Mouse (Mus musculus) CH12.LX (cell line): ENCODE results near the gene Atp4a. TPM values are rescaled to one million over a fixed set of nuclear protein-coding genes. Genes with fewer than 3 reads are reported as not detected.
A peak's percentile ranks its signal among the peaks of the same experiment; 100 is the strongest.

Source experiments
- DNase-seq: peaks from one replicate; pipeline ENCODE4 v3.0.0-alpha.2; 2013; ENCODE audit errors: extremely low read depth
- H3K27ac ChIP-seq: 2 replicates; pipeline ENCODE4 v1.5.1; 2012; ENCODE audit warnings: low read depth, mild to moderate bottlenecking, control low read depth, moderate library complexity; ENCODE audit not compliant: insufficient read depth
- H3K27me3 ChIP-seq: replicated peaks from 2 replicates; pipeline ENCODE3; 2012; ENCODE audit warnings: inconsistent platforms
- H3K36me3 ChIP-seq, 2 experiments: replicated peaks in 1 of 2; 2 replicates each; pipeline versions ENCODE3 to v1.6.1; 2012; ENCODE audit warnings: inconsistent platforms in 1 of 2, low read length in 1 of 2, mild to moderate bottlenecking in 1 of 2, mixed read lengths in 1 of 2, moderate library complexity in 1 of 2; ENCODE audit not compliant: control insufficient read depth in 1 of 2, insufficient read depth in 1 of 2
- H3K4me1 ChIP-seq, 2 experiments: 2 replicates each; pipeline ENCODE4 v1.6.1; 2012; ENCODE audit warnings: inconsistent platforms in 1 of 2, moderate library complexity in 1 of 2; ENCODE audit not compliant: insufficient read depth in 2 of 2, control insufficient read depth in 1 of 2
- H3K4me2 ChIP-seq: 2 replicates; pipeline ENCODE4 v1.6.1; 2012; ENCODE audit warnings: low read depth, mild to moderate bottlenecking, control low read depth; ENCODE audit not compliant: poor library complexity, insufficient read depth, severe bottlenecking
- H3K4me3 ChIP-seq, 3 experiments: fragments of 150-350 bp in 1 of 3; sonication (generic) in 1 of 3; replicated peaks in 1 of 3; 2 replicates each; pipeline versions ENCODE3 to v1.5.1; 2011 to 2012; ENCODE audit warnings: low read depth in 2 of 3, low read length in 2 of 3, mild to moderate bottlenecking in 2 of 3, moderate library complexity in 2 of 3, control low read depth in 1 of 3, improper control_type of control experiment in 1 of 3, inconsistent platforms in 1 of 3, mixed read lengths in 1 of 3; ENCODE audit not compliant: poor library complexity in 1 of 3
- H3K79me2 ChIP-seq: replicated peaks from 2 replicates; pipeline ENCODE4 v1.6.1; 2012; ENCODE audit warnings: mild to moderate bottlenecking, moderate library complexity; ENCODE audit not compliant: control insufficient read depth, poor library complexity, insufficient read depth, severe bottlenecking; ENCODE audit errors: extremely low read depth
- H3K9ac ChIP-seq: 2 replicates; pipeline ENCODE4 v1.6.1; 2012; ENCODE audit warnings: low read depth, mild to moderate bottlenecking, control low read depth, moderate library complexity; ENCODE audit not compliant: insufficient read depth
- H3K9me3 ChIP-seq: replicated peaks from 2 replicates; pipeline ENCODE3; 2012; ENCODE audit warnings: low read length, inconsistent platforms, mixed read lengths
- BHLHE40 ChIP-seq: IDR thresholded peaks from 2 replicates; pipeline ENCODE4 v1.6.1; 2011; ENCODE audit warnings: mild to moderate bottlenecking, low read depth, low read length, improper control_type of control experiment
- CHD1 ChIP-seq: IDR thresholded peaks from 2 replicates; pipeline ENCODE4 v1.6.1; 2012; ENCODE audit warnings: low read depth, low read length, improper control_type of control experiment, inconsistent platforms
- CHD2 ChIP-seq: IDR thresholded peaks from 2 replicates; pipeline ENCODE4 v1.6.1; 2011; ENCODE audit warnings: low read length, improper control_type of control experiment
- E2F4 ChIP-seq: IDR thresholded peaks from 2 replicates; pipeline ENCODE4 v1.6.1; 2011; ENCODE audit warnings: low read depth, low read length, improper control_type of control experiment; ENCODE audit not compliant: insufficient replicate concordance
- ELF1 ChIP-seq: IDR thresholded peaks from 2 replicates; pipeline ENCODE4 v1.6.1; 2014; ENCODE audit warnings: low read depth, mild to moderate bottlenecking, inconsistent platforms, low read length, improper control_type of control experiment
- EP300 ChIP-seq: IDR thresholded peaks from 2 replicates; pipeline ENCODE4 v1.6.1; 2011; ENCODE audit warnings: low read length, improper control_type of control experiment
- ETS1 ChIP-seq: conservative IDR thresholded peaks from 2 replicates; pipeline ENCODE4 v1.6.1; 2012; ENCODE audit warnings: low read depth, mild to moderate bottlenecking, inconsistent platforms, low read length, improper control_type of control experiment, moderate library complexity
- HCFC1 ChIP-seq: IDR thresholded peaks from 2 replicates; pipeline ENCODE4 v1.6.1; 2012; ENCODE audit warnings: low read depth, mild to moderate bottlenecking, inconsistent platforms, low read length, improper control_type of control experiment
- IRF4 ChIP-seq: IDR thresholded peaks from 2 replicates; pipeline ENCODE4 v1.6.1; 2014; ENCODE audit warnings: low read depth, mild to moderate bottlenecking, inconsistent platforms, low read length, improper control_type of control experiment
- JUN ChIP-seq: IDR thresholded peaks from 2 replicates; pipeline ENCODE4 v1.6.1; 2011; ENCODE audit warnings: low read depth, mild to moderate bottlenecking, low read length, improper control_type of control experiment, moderate library complexity; ENCODE audit not compliant: insufficient read depth
- JUND ChIP-seq: conservative IDR thresholded peaks from 2 replicates; pipeline ENCODE4 v1.6.1; 2011; ENCODE audit warnings: low read depth, low read length, improper control_type of control experiment
- KAT2A ChIP-seq: IDR thresholded peaks from 2 replicates; pipeline ENCODE4 v1.6.1; 2012; ENCODE audit warnings: low read length, improper control_type of control experiment, inconsistent platforms; ENCODE audit not compliant: insufficient replicate concordance
- MAX ChIP-seq: IDR thresholded peaks from 2 replicates; pipeline ENCODE4 v1.6.1; 2011; ENCODE audit warnings: low read length, improper control_type of control experiment
- MAZ ChIP-seq: IDR thresholded peaks from 2 replicates; pipeline ENCODE4 v1.6.1; 2012; ENCODE audit warnings: low read depth, mild to moderate bottlenecking, inconsistent platforms, low read length, improper control_type of control experiment, moderate library complexity
- MEF2A ChIP-seq: IDR thresholded peaks from 2 replicates; pipeline ENCODE4 v1.6.1; 2014; ENCODE audit warnings: low read depth, mild to moderate bottlenecking, inconsistent platforms, low read length, improper control_type of control experiment, borderline replicate concordance
- MXI1 ChIP-seq: IDR thresholded peaks from 2 replicates; pipeline ENCODE4 v1.6.1; 2011; ENCODE audit warnings: mild to moderate bottlenecking, low read depth, low read length, improper control_type of control experiment
- MYC ChIP-seq: IDR thresholded peaks from 2 replicates; pipeline ENCODE4 v1.6.1; 2011; ENCODE audit warnings: low read depth, mild to moderate bottlenecking, improper control_type of control experiment, low read length
- NELFE ChIP-seq: IDR thresholded peaks from 2 replicates; pipeline ENCODE4 v1.6.1; 2011; ENCODE audit warnings: low read depth, low read length, improper control_type of control experiment
- NRF1 ChIP-seq: IDR thresholded peaks from 2 replicates; pipeline ENCODE4 v1.6.1; 2014; ENCODE audit warnings: low read depth, mild to moderate bottlenecking, inconsistent platforms, low read length, improper control_type of control experiment, moderate library complexity
- POLR2A ChIP-seq: IDR thresholded peaks from 2 replicates; pipeline ENCODE4 v1.6.1; 2011; ENCODE audit warnings: low read depth, mild to moderate bottlenecking, improper control_type of control experiment, low read length
- RAD21 ChIP-seq: IDR thresholded peaks from 2 replicates; pipeline ENCODE4 v1.6.1; 2011; ENCODE audit warnings: low read depth, mild to moderate bottlenecking, low read length, improper control_type of control experiment, moderate library complexity
- SIN3A ChIP-seq: IDR thresholded peaks from 2 replicates; pipeline ENCODE4 v1.6.1; 2012; ENCODE audit warnings: low read length, improper control_type of control experiment, inconsistent platforms
- SMC3 ChIP-seq: IDR thresholded peaks from 2 replicates; pipeline ENCODE4 v1.6.1; 2011; ENCODE audit warnings: low read depth, low read length, improper control_type of control experiment
- TBP ChIP-seq: conservative IDR thresholded peaks from 2 replicates; pipeline ENCODE4 v1.6.1; 2011; ENCODE audit warnings: low read depth, low read length, improper control_type of control experiment
- TCF12 ChIP-seq: IDR thresholded peaks from 2 replicates; pipeline ENCODE4 v1.6.1; 2014; ENCODE audit warnings: low read depth, mild to moderate bottlenecking, inconsistent platforms, low read length, improper control_type of control experiment
- UBTF ChIP-seq: IDR thresholded peaks from 2 replicates; pipeline ENCODE4 v1.6.1; 2012; ENCODE audit warnings: low read depth, mild to moderate bottlenecking, inconsistent platforms, low read length, improper control_type of control experiment, moderate library complexity
- USF1 ChIP-seq: IDR thresholded peaks from 2 replicates; pipeline ENCODE4 v1.6.1; 2014; ENCODE audit warnings: low read depth, mild to moderate bottlenecking, inconsistent platforms, low read length, improper control_type of control experiment
- USF2 ChIP-seq: conservative IDR thresholded peaks from 2 replicates; pipeline ENCODE4 v1.6.1; 2011; ENCODE audit warnings: low read depth, low read length, improper control_type of control experiment
- ZMIZ1 ChIP-seq: IDR thresholded peaks from 2 replicates; pipeline ENCODE4 v1.6.1; 2012; ENCODE audit warnings: low read depth, mild to moderate bottlenecking, inconsistent platforms, low read length, improper control_type of control experiment
- ZNF384 ChIP-seq: IDR thresholded peaks from 2 replicates; pipeline ENCODE4 v1.6.1; 2012; ENCODE audit warnings: low read depth, low read length, improper control_type of control experiment, inconsistent platforms
- dilution Hi-C: fragments of 300-500 bp; cut with MboI; formaldehyde crosslinking; loops from 2 replicates; pipeline ENCODE4 v1.14.3; 2020; ENCODE audit warnings: low sequenced_read_pairs; ENCODE audit not compliant: extremely low pct_unique_long_range_greater_than_20kb, extremely low pct_ligation_motif_present
- in situ Hi-C: fragments of 300-500 bp; cut with MboI; formaldehyde crosslinking; loops from 3 replicates; pipeline ENCODE4 v1.14.3; 2019; ENCODE audit warnings: low sequenced_read_pairs, low pct_ligation_motif_present, low pct_unique_long_range_greater_than_20kb, mixed read lengths
- polyA plus RNA-seq: library from polyadenylated mRNA; unstranded; fragments of >175 nt; gene quantifications from 2 replicates; pipeline ENCODE4 v1.2.1, GENCODE M21; 2012; ENCODE audit warnings: low read depth; ENCODE audit not compliant: insufficient read length
- total RNA-seq, 2 experiments: library from RNA; depleted of rRNA; stranded (reverse); fragments of 300-350 nt in 1 of 2; fragments of >200 nt in 1 of 2; gene quantifications; 2 replicates each; pipeline ENCODE4 v1.2.3; 2012 to 2014

The Atp4a gene
- total and polyA plus RNA-seq, 3 experiments = 0.33 to 0.67 TPM; not detected in 1

DNA sequence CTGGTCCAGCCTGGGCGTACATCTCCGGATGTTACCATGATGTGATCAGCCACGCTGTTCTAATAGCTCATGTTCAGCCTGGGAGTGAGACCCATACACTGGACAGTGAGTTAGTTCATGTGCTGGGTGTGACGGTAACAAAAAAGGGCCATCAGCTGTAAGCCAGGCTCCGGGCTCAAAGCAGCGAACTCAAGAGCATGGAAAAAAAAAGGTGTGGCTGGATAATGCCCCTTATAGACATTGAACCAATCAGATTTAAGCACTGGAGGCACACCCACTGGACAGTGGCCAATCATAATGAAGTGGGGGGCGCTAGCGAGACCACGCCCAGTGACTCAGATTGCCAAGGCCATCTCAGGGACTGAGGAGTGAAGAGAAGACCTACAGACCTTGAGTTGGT, 13.4 kb upstream of the Atp4a start, which contains the start of gene 2200002J24Rik:
2200002J24Rik (plus strand) TSS at position 338 of the 400 bp plus-strand sequence.
- DNase-seq = peak; percentile 94
- no peak within 1 kb of the TSS for H3K27ac ChIP-seq

GRCm38 (mm10) chr7:30706214-30706882, 5.7 kb upstream of the Atp4a start:
- H3K4me2 ChIP-seq = no peak overlapping the region
- TF ChIP-seq MYC = no peak
- TF ChIP-seq BHLHE40 = no peak
- TF ChIP-seq EP300 = no peak
- no peak for TF ChIP-seq HCFC1
- TF ChIP-seq USF1 = no peak
- TF ChIP-seq KAT2A = no peak
- TF ChIP-seq E2F4 = no peak
- no peak for TF ChIP-seq NELFE
- no peak for TF ChIP-seq MXI1
- no peak for TF ChIP-seq POLR2A
- TF ChIP-seq ZMIZ1 = no peak
- no peak for TF ChIP-seq IRF4
- no peak for TF ChIP-seq CHD2
- no peak for TF ChIP-seq ELF1
- TF ChIP-seq, all 38 proteins: peak for 0
- no peak overlapping the region for H3K9ac ChIP-seq
- no peak overlapping the region for H3K27ac ChIP-seq
- H3K4me3 ChIP-seq = no peak overlapping the region
- no peaks in the 10 kb centered on the region for H3K9me3 ChIP-seq
- H3K79me2 ChIP-seq = no peaks in the 10 kb centered on the region
- peaks cover 8% of the 10 kb centered on the region for H3K27me3 ChIP-seq
- H3K4me1 ChIP-seq = peaks cover 0 to 4% of the 10 kb centered on the region in 2 experiments; a peak in 1 of 4 replicates
- no peak for DNase-seq
- no peaks in the 10 kb centered on the region for H3K36me3 ChIP-seq
- dilution Hi-C loops = no loop called here
- in situ Hi-C loops = no loop called here

More for the DNA sequence above, 13.4 kb upstream of the Atp4a start, which contains the start of gene 2200002J24Rik:
- H3K36me3 ChIP-seq = no peaks in the 10 kb centered on the region
- peak within 1 kb of the TSS; percentile 35 for H3K9ac ChIP-seq
- peak within 1 kb of the TSS; percentile 94 for H3K4me2 ChIP-seq
- in situ Hi-C loops (no loop called here), dilution Hi-C loops (no loop called here)
- H3K4me3 ChIP-seq = peak within 1 kb of the TSS; percentile 37 to 60 (median 37)
- TF ChIP-seq MEF2A = no peak
- TF ChIP-seq JUN = no peak
- no peak for TF ChIP-seq USF2
- TF ChIP-seq EP300 = no peak
- no peak for TF ChIP-seq RAD21
- 0 out of 2 replicates have a peak, but pooled peaks have one; percentile 44 for TF ChIP-seq MAZ
- TF ChIP-seq ETS1 = no peak
- TF ChIP-seq JUND = no peak
- no peak for TF ChIP-seq NRF1
- 0 out of 2 replicates have a peak, but pooled peaks have one; percentile 35 for TF ChIP-seq TBP
- peak; percentile 63 for TF ChIP-seq POLR2A
- TF ChIP-seq CHD2 = peak; percentile 62; the same call in 1 of the 2 replicates
- TF ChIP-seq SIN3A = peak; percentile 82
- peak; percentile 28 for TF ChIP-seq MAX
- TF ChIP-seq HCFC1 = no peak; the same call in 1 of the 2 replicates
- TF ChIP-seq ZNF384 = peak; percentile 38; the same call in 1 of the 2 replicates
- TF ChIP-seq SMC3 = no peak
- TF ChIP-seq E2F4 = no peak
- peak; percentile 71; the same call in 1 of the 2 replicates for TF ChIP-seq MXI1
- no peak for TF ChIP-seq ZMIZ1
- TF ChIP-seq USF1 = no peak
- no peak for TF ChIP-seq UBTF
- no peak for TF ChIP-seq KAT2A
- peak; percentile 18 for TF ChIP-seq NELFE
- TF ChIP-seq CHD1 = peak; percentile 65; the same call in 1 of the 2 replicates
- no peak for TF ChIP-seq MYC
- no peak for TF ChIP-seq TCF12
- H3K79me2 ChIP-seq = no peaks in the 10 kb centered on the region
- no peaks in the 10 kb centered on the region for H3K27me3 ChIP-seq
- H3K4me1 ChIP-seq = peaks cover 2 to 21% of the 10 kb centered on the region in 2 experiments; a peak in 3 of 4 replicates
- H3K9me3 ChIP-seq = no peaks in the 10 kb centered on the region
